Mouse (Mus musculus) right cerebral cortex, postnatal 25 days (tissue): ENCODE data around the gene Kprp.
"Not testable (repeated sequence)": the region's sequence is repeated elsewhere in the genome, so short reads cannot be mapped to it uniquely, and the experiment has no call there.

Experiments
- DNase-seq: peaks from one replicate; pipeline ENCODE4 v3.0.0; 2022

Kprp gene

DNA sequence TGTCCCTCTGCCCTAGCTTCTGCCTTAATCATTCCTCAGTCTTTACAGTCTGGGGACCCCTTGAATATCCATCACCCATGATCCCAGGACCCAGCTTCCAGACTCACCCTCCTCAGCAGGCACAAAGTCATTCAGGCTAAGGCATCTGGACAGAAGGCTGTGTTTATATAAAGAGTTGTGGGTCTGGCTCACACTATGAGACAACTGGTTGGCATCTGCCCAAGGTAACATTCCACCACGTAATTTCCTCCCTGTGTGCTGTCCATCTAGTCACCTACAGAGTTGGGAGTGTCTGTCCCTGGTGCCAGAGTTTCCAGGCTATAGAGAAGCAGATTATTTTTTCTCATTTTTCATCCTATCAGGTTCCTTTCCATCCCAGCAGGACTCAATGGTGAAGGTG lies at the start of gene Kprp:
Gene Kprp (minus strand): TSS at position 140 of the 400 bp plus-strand sequence.
- DNase-seq: no peak

DNA sequence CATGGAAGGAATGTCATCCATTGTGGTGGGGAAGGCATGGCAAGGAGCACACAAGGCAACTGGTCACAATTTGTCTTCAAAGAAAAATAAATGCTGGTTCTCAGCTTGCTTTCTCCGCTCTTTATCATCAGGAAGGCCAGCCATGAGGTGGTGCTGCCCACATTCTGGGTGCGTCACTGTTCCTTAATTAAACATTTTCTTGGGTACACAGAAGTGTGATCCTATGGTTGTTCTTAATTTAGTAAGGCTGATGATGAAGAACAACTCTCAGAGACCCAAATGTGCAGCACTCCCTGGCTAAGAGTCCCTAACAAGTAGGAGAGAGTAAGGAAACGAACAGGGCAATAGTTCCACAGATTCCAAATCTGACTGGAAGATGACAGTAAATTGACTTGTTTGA lies 47.1 kb upstream of the Kprp start:
- no peak for DNase-seq

DNA sequence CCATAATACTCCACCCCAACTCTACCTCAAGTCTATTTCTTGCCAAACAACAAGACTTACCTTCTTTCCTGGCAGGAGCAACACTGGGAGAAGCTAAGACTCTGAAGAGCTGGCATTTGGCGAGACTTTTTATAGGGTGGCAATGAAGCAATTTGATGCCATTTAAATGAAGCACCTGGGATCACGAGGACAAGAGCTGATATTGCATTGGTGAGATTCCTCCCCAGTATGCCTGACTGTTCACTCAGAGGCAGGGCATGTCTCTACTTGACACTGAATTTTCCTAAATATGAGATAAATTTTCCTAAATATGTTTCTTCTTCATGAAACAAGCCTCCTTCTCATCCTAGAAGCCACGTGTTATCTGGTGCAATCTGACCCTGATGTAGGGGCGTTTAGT lies 43.1 kb upstream of the Kprp start, which contains the start of gene 2310050C09Rik:
Gene 2310050C09Rik (minus strand): TSS at position 101 of the 400 bp plus-strand sequence.
- no peak for DNase-seq

DNA sequence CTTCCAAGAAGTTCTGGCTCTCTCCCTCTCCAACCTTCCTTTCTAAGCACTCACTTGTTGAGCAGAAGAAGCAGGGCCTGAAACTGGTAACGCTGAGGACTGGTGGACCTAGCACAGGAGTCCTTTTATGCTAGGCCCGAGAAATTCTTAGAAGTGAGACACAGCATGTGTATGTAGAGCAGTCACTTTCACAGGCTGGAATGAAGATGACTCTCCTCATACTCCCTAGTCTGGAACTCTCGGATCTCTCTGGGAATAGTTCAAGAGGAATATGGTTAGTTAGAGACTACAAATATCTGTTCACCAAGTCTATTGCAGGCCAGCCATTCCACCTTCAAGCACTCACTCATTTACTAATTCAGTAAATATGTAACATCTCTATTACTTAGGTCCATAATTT lies 24.1 kb upstream of the Kprp start, which contains the start of gene Lce1l:
Gene Lce1l (minus strand): TSS at position 101 of the 400 bp plus-strand sequence.
- DNase-seq: no peak

DNA sequence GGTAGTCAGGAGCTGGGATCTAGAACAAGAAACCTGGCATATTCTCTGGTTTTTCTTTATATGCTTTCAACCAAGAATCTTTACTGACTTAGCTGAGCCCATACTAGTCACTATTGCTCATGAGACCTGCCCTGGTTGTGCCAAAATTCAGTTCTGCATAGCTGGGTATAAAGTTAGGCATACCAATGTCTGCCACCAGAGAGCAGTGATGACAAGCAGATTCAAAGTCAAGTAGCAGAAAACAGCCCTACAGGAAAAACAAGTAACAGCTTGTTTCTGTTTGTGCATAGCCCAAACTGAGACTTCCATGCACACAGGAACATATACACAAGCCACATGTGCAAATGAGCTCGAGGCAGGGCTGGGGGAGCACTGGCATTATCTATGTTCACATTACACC lies 1.2 kb downstream of the Kprp start:
- DNase-seq: no peak

DNA sequence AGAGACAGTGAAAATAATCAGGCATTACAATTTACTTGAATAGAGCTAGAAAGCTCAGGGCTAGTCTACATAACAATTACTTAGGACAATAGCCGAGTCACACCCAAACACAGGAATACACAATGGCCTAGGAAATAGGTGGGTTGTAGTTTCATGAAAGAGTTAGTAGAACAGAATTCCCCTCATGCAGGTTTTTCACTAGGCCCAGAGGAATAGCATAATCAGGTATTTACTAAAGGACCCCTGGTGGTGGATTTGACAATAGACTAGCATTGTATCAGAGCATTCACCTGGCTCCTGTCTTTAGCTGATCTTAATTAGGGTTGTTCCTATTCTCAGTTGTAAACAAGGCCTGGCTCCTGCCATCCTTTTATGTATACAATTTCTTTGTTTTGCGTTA lies 11.0 kb downstream of the Kprp start:
- DNase-seq: not testable (repeated sequence)

DNA sequence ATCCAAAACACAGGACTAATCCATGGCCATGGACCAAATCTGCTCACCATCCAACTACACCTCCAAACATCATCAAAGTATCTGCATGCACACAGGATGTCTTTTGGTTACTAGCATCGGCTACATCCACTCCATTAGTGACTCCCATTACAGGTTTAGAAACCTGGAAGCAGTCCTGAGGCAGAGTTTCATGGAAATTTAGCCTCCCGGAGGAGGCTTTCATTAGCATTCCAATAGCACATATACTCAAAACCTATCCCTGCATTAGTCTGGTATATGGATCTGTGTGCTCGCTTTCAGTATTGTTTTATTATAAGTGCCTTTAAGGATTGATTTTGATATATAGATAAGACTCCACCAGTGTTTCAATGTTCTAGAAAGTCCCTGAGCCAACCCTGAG lies 11.5 kb downstream of the Kprp start:
- DNase-seq: no peak

DNA sequence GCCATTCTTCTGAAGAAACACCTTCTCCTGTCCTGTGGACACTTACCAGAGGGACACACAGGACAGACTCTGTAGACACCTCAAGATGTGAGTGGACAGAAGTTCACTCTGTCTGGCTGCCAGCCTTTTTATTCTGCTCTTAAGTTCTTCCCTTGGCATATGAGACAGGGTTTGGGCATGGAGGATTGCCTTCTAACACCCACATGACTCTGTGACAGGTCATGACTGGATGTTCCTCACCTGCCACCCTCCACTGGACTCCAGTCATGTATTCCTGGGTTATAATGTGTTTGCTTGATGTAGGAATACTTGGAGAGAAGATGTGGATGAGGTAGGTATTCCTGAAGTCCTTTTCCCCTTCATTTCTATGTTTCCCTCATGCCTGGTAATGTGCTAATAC lies 19.3 kb downstream of the Kprp start, which contains the start of gene Lce1k:
Gene Lce1k (minus strand): TSS at position 101 of the 400 bp plus-strand sequence.
- DNase-seq: no peak

DNA sequence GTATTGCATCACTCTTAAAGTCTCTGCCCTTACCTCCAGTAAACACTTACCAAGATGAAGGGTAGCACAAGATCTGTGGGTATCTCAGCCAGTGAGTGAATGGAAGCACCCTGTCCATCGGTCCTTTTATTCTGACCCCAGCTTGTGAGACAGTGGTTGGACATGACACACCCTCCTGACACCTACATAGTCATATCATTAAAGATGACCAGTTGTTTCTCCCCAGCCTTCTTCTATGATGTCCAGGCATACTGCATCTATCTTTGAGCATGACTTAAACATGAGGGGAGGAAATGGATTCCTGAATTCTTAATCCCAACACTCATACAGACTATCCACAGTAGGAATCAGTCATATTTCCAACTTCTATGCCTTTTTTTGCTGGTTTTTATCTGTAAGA lies 36.6 kb downstream of the Kprp start, which contains the start of gene Lce1j:
Gene Lce1j (minus strand): TSS at position 101 of the 400 bp plus-strand sequence.
- DNase-seq: no peak

DNA sequence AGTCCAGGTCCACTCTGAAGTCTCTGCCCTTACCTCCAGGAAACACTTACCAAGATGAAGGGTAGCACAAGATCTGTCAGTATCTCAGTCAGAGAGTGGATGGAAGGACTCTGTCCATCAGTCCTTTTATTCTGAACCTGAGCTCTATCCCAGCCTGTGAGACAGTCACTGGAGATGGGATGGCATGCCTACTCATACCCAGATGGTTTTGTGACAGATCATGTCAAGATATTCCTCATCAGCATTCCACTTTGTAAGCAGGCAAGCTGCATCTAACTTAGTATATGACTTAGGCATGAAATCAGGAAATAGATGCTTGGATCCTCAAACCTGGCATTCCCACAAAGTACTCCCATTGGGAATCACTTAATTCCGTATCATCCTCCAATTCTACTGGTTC lies 48.2 kb downstream of the Kprp start, which contains the start of gene Lce1i:
Gene Lce1i (minus strand): TSS at position 101 of the 400 bp plus-strand sequence.
- no peak for DNase-seq
